Mouse (Mus musculus): ENCODE data around the gene Slc52a3. TPM values are rescaled to one million over a fixed set of nuclear protein-coding genes. Genes with fewer than 3 reads are reported as not detected.

Gene Slc52a3
- total RNA-seq, 2 experiments from 2014 or later = 1.3 to 1.4 TPM

DNA sequence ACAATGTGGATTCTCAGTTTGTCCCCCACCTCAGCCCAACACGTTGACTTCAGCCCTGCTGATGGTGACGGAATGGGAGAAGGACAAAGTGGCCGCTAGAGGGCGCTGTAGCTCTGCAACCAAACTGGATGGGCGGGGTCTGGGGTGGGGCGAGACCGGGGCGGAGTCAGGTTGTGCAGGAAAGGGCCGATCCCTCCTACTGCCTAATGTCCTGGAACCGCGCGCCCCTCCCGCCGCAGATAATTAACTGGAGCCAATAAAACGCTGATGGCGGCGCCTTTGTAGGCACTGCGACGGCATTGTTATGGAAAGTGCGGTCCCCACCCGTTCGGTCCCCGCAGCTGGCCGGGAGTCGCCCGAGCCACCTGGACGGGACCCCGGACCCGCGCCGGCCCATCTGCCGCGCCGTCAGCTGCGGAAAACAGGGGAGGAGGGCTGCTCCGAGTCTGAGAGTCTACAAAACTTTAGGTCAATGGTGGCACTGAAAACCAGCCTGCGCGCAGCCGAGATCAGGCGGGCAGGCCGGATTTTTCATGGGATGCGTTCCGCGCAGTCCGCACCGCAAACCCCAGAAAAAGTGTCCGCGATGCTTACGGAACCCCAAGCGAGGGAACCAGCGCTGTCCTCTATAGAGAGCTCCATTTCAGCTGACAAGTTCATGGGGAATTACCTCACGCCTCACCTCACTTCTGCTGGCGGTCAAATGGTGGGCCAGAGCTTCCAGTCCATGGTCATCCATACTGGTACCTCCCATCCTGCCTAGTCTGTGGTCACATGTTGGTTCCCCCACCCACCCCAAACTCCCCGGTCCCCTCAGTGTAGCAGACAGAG is 33.2 kb downstream of the Slc52a3 start:
- intact Hi-C loops (cut with DNase I; ENCODE audit: low total_unique reads) = loop anchor here (5.0 kb wide), 2 partner anchors 58 to 168 kb away; no protein-coding TSS in a partner anchor

DNA sequence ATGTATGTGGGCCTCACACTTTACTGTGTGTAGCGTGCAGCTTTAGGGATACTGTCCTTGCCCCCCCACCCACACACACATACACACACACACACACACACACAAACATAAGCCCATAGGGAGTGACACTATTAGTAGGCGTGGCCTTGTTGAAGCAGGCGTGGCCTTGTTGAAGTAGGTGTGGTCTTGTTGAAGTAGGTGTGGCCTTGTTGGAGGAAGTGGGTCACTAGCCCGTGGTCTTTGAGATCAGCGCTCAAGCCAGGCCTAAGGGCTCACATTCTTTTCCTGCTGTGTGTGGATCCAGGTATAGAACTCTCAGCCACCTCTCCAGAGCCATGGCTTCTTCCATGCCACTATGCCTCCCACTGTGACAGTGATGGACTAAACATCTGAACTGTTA is 34.7 kb downstream of the Slc52a3 start:
- intact Hi-C loops (cut with DNase I; ENCODE audit: low total_unique reads) = no loop called here
- DNase-seq = no peak

More for the DNA sequence above, 33.2 kb downstream of the Slc52a3 start:
- peak; percentile 87 for DNase-seq

- intact Hi-C loops (cut with DNase I; ENCODE audit: low total_unique reads) = no loop called here
- no peak for DNase-seq
Measured at GRCm38 (mm10) chr2:152040101-152040500, 43.8 kb downstream of the Slc52a3 start.

- intact Hi-C loops (cut with DNase I; ENCODE audit: low total_unique reads) = no loop called here
Measured at GRCm38 (mm10) chr2:152047116-152048002, 51.0 kb downstream of the Slc52a3 start.

GRCm38 (mm10) chr2:152048003-152048980 is 52.0 kb downstream of the Slc52a3 start:
- DNase-seq = no peak
- intact Hi-C loops (cut with DNase I; ENCODE audit: low total_unique reads) = no loop called here

More at GRCm38 (mm10) chr2:152047116-152048002, 51.0 kb downstream of the Slc52a3 start:
- DNase-seq = no peak

DNA sequence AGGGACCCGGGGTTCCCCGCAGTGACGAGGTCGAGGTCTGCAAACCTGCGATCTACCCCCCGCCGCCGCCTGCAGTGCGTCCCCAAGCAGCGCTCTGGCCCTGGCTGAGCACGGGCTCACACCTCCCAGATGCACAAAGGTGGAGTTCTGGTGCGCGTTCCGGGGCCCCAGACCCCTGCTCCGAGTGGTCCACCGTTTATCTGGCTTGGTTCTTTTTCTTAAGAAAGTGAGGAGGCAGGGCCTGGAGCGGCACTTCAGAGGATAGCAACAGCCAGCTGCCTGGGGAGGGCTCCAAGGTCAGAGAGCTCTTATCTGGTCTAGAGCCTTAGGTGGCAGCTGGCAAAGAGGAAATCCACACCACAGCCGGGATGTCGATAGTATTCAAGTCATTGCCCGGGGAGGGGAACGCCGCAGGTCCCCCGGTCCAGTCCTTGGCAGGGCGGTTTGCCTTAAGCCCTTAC is 52.7 kb downstream of the Slc52a3 start:
- intact Hi-C loops (cut with DNase I; ENCODE audit: low total_unique reads) = no loop called here
- no peak for DNase-seq

DNA sequence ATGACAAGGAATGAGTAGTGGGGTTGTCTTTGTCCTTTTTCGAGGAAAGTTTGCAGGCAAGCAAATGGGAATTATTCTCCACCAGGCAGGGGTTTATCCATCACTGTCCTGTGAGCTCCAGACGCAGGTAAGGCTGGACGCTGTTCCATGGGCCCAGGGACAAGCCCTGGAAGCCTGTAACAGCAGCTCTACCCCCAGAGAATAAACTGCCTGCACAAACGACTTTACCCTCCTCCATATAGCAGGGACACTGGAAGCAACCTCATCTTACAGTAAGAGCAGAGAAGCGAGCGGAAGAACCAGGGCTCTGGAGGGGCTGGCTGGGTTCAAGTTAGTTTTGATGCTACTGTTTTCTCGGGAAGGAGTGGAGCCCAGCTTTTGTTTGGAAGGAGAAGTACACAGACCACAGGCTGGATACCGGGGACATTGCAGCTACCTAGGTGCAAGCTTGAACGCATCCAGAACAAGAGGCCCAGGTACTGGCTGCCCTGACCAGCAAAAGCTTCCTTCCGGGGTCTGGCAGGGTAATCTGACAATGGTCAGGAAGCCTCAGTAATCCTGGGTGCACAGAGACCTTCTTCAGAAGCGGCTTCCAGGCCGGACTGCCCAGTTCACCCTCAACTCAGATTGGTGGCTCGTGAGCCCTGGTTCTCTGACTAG is 53.4 kb downstream of the Slc52a3 start:
- intact Hi-C loops (cut with DNase I; ENCODE audit: low total_unique reads) = no loop called here
- DNase-seq = no peak

DNA sequence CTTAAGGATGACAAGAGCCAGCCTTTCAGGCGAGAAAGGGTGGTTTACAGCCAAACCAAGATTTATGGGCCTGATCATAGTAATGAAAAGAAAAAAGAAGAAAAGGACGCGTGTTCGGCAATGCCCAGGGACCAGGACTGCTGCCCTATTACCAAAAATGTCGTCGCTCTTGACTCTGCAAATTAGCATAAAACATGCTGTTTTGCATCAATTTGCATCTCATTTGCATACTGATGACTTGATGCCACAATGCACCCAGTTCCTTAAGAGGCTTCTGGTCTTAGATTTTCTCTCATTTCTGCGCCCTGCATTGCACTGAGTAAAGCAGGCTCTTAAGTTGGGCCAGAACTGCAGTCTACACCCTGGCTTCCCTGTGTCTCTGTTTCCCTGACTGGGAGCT is 54.0 kb downstream of the Slc52a3 start:
- DNase-seq = no peak
- intact Hi-C loops (cut with DNase I; ENCODE audit: low total_unique reads) = no loop called here

GRCm38 (mm10) chr2:152051985-152052384 is 55.7 kb downstream of the Slc52a3 start:
- DNase-seq = no peak
- intact Hi-C loops (cut with DNase I; ENCODE audit: low total_unique reads) = no loop called here

DNA sequence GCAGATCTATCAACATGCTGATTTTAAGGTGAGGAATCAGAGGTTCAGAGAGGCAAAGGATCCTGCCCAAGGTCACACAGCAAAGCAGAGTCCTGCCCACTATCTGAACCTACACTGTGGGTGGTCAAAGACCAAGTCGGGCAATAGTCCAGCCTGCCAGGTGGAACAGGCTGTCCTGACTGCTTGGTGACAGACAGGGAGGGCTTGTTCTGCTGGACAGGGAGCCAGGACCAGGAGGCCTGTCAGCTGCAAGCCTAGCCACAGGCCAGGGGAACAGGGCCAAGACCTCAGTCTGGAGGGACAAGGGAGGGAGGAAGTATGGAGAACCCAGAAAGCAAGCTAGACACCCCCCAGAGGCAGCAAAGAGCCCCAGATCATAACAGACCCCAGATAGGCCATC is 59.1 kb downstream of the Slc52a3 start:
- DNase-seq = peak; percentile 33
- intact Hi-C loops (cut with DNase I; ENCODE audit: low total_unique reads) = no loop called here

- intact Hi-C loops (cut with DNase I; ENCODE audit: low total_unique reads) = no loop called here
- DNase-seq = peak; percentile 65
Measured at GRCm38 (mm10) chr2:152056368-152057251, 60.3 kb downstream of the Slc52a3 start.

DNA sequence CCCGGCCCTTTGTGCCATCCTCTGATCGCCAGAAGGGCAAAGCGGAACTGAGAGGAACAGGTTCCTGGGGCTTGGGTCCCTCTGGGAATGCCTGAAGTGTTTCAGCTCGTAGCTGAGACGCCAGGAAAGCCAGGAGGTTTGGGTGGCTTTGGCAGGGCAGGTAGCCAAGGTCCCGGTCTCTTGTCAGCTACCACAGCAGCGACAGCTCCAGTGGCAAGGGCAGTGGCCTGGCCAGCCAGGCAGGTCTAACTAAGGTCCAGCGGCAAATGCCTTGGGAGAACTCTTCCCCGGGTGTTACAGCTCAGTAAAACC is 60.9 kb downstream of the Slc52a3 start:
- intact Hi-C loops (cut with DNase I; ENCODE audit: low total_unique reads) = no loop called here
- no peak for DNase-seq

Small RNA genes lying within 50 kb of the gene (microRNA-seq; reads per million reads assigned to microRNA genes)
- gene Mir1953 = 0 reads per million in 2 experiments

Other genes starting within 250 kb of the Slc52a3 start
- not detected for gene Rspo4, start 153.6 kb upstream of the Slc52a3 start, total RNA-seq (2021)
- gene Angpt4, start 85.3 kb upstream of the Slc52a3 start, total RNA-seq (2021) = under 1 TPM in 1 of 2 experiments, not detected in 1; 0.12 TPM
- 1 to 10 TPM; 3.8 to 4.8 TPM for gene Fam110a, start 16.3 kb upstream of the Slc52a3 start, total RNA-seq (2021)
- under 1 TPM in 1 of 2 experiments, not detected in 1; 0.10 TPM for gene Scrt2, start 85.0 kb downstream of the Slc52a3 start, total RNA-seq (2021)
- gene Srxn1, start 109.0 kb downstream of the Slc52a3 start, total RNA-seq (2021) = 10 to 100 TPM in 1 of 2 experiments, 1 to 10 TPM in 1; 9.2 to 12.0 TPM
- 10 to 100 TPM; 18.4 to 20.4 TPM for gene Tcf15, start 147.1 kb downstream of the Slc52a3 start, total RNA-seq (2021)
- 10 to 100 TPM; 64.5 to 73.4 TPM for gene Csnk2a1, start 230.3 kb downstream of the Slc52a3 start, total RNA-seq (2021)